Mouse (Mus musculus) cerebellum, adult 2 months (tissue): ENCODE data around the gene Gstm4.

Experiments
- CTCF ChIP-seq: fragments of 200-500 bp; IDR thresholded peaks from 2 replicates; pipeline ENCODE4 v1.5.1; 2011; ENCODE audit warnings: low read depth, mild to moderate bottlenecking, control low read depth, low read length, moderate library complexity, borderline replicate concordance; ENCODE audit not compliant: insufficient read depth
- POLR2A ChIP-seq: fragments of 200-500 bp; IDR thresholded peaks from 2 replicates; pipeline ENCODE4 v1.6.1; 2011; ENCODE audit warnings: low read length, control low read depth, borderline replicate concordance; ENCODE audit not compliant: insufficient read depth

- TF ChIP-seq CTCF = no peak
- no peak for TF ChIP-seq POLR2A
These were observed 48.1 kb downstream of the Gstm4 start for GRCm38 (mm10) chr3:107996576-107996975.
